Mouse (Mus musculus) stomach, postnatal 0 days (tissue): ENCODE measurements around the gene Fam210b.

ENCODE experiments used
- CTCF ChIP-seq: IDR thresholded peaks from 2 replicates; pipeline ENCODE4 v1.5.1; 2016; ENCODE audit warnings: antibody characterized with exemption, low read depth, mild to moderate bottlenecking, moderate library complexity
- EP300 ChIP-seq: optimal IDR thresholded peaks from 2 replicates; pipeline ENCODE3; 2016; ENCODE audit warnings: antibody characterized with exemption

GRCm38 (mm10) chr2:172311731-172312130 lies 33.6 kb upstream of the Fam210b start:
- TF ChIP-seq CTCF (no peak), EP300 (no peak)
